Mouse (Mus musculus) heart, embryonic 16.5 days (tissue): ENCODE data around the gene Hist1h4c. TPM values are rescaled to one million over a fixed set of nuclear protein-coding genes. Genes with fewer than 3 reads are reported as not detected.
"Not testable (repeated sequence)": the region's sequence is repeated elsewhere in the genome, so short reads cannot be mapped to it uniquely, and the experiment has no call there.

Experiments
- ATAC-seq: fragments of 200-750 bp; cut with Nextera tagmentation; replicated peaks from 2 replicates; pipeline ENCODE4 v1.8.0; 2017; ENCODE audit warnings: moderate number of reproducible peaks; ENCODE audit not compliant: insufficient read depth, low FRiP score; ENCODE audit errors: extremely low read depth
- H3K27ac ChIP-seq: fragments of 300-500 bp; sonication (generic); 2 replicates; pipeline ENCODE4 v1.5.1; 2014; ENCODE audit warnings: mild to moderate bottlenecking, low read length, control low read depth, moderate library complexity
- H3K27me3 ChIP-seq: fragments of 300-500 bp; sonication (generic); 2 replicates; pipeline ENCODE4 v1.6.1; 2014; ENCODE audit warnings: low read length, mixed read lengths; ENCODE audit not compliant: control insufficient read depth, insufficient read depth
- H3K36me3 ChIP-seq: fragments of 300-500 bp; sonication (generic); 2 replicates; pipeline ENCODE4 v1.6.1; 2014; ENCODE audit not compliant: control insufficient read depth, insufficient read depth
- H3K4me1 ChIP-seq: fragments of 300-500 bp; sonication (generic); 2 replicates; pipeline ENCODE4 v1.6.1; 2014; ENCODE audit warnings: low read length, mixed read lengths; ENCODE audit not compliant: control insufficient read depth, insufficient read depth
- H3K4me2 ChIP-seq: fragments of 300-500 bp; sonication (generic); 2 replicates; pipeline ENCODE4 v1.6.1; 2014; ENCODE audit warnings: low read depth, mild to moderate bottlenecking, control low read depth, low read length
- H3K4me3 ChIP-seq: fragments of 300-500 bp; sonication (generic); 2 replicates; pipeline ENCODE4 v1.5.1; 2014; ENCODE audit warnings: mild to moderate bottlenecking, control low read depth, low read length
- H3K9ac ChIP-seq: fragments of 300-500 bp; sonication (generic); 2 replicates; pipeline ENCODE4 v1.6.1; 2014; ENCODE audit warnings: low read length, control low read depth
- H3K9me3 ChIP-seq: fragments of 300-500 bp; sonication (generic); replicated peaks from 2 replicates; pipeline ENCODE4 v1.6.1; 2016; ENCODE audit warnings: low read length; ENCODE audit not compliant: control insufficient read depth
- WGBS: fragments of 180-500 bp; shearing (Covaris S2); extraction: QIAGEN DNeasy Blood & Tissue Kit; methylation state at CpG from one replicate; pipeline ENCODE4 v1.1.7; 2014; 5-methylcytosine and 5-hydroxymethylcytosine counted together
- polyA plus RNA-seq: library from polyadenylated mRNA; unstranded; fragments of >200 nt; fragmentation: Nextera tagmentation; extraction: Ambion mirVana; gene quantifications from 2 replicates; pipeline ENCODE4 v1.2.1, GENCODE M21; 2015

The Hist1h4c gene
- polyA plus RNA-seq, 1 experiment from 2014 or later, result 1.9 TPM

DNA sequence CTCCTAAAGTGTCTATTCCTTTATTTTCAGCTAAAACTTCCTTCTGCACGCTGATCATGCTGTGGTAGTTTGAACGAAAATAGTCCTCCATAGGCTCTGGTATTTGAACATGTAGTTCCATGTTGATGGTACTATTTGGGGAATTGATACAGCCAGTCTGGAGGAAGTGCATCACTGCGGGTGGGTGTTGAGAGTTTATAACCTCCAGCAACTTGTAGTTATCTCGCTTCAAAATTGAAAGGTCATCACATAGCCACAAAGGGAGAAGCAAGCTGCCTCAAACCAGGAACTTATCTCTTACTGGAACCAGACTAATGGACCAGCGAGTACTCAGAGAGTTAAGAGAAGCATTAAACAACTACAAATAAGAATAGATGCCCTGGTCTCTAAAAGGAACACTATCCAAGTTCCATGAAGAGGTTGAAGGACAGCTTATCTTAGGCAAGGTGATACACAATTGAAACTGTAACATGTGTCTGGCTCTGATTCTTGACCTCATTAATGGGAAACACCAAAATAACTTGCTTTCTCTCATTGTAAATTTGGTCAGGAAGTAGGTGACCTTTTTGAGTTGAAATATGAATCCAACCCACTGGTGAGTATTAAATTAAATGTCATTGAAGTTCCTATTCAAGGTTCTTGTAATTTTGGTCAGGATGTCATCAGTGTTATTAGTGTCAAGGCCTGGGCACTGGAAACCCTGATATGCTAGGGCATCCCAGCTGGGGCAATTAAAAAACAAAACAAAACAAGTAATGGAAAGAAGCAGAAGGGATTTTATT is 18.2 kb upstream of the Hist1h4c start:
- no peak overlapping the region for H3K4me2 ChIP-seq
- no peak for ATAC-seq
- H3K27ac ChIP-seq, result no peak overlapping the region
- H3K4me3 ChIP-seq, result no peak overlapping the region
- no peak overlapping the region for H3K9ac ChIP-seq
- no peaks in the 10 kb centered on the region for H3K9me3 ChIP-seq
- WGBS, result 52% methylated on average over 5 of the region's 5 CpGs
- no peaks in the 10 kb centered on the region for H3K27me3 ChIP-seq
- no peaks in the 10 kb centered on the region for H3K36me3 ChIP-seq
- no peaks in the 10 kb centered on the region for H3K4me1 ChIP-seq

DNA sequence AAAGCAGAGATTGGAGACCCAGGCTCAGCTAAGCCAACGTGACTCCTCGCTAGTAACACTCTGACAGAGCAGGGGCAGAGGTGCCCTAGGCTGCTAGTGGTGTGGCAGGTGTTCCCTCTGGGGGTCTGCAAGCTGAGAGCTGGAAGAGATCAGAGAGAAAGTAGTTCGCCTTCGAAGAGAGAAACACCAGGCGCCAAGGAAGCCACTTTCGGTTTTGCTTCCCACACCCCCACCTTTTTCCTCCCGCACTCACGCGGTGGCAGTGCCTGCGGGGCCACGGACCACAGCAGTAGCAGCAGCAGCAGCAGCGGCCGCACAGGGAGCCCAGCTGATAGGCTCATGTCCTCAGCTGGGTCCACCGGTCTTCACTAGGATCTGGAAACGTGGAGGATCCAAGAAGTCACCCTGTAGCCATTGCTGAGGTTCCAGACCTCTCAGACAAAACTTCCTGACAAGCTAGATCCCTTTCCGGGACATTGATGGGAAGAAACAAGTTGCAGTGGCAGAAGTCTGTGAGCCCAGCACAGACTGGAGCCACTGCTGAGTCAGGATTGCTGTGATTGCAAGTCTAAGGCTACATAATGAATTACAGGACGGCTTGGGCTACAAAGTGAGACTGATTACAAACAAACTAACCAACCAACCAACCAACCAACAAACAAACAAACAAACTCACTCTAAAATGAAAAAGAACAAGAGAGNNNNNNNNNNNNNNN is 12.3 kb upstream of the Hist1h4c start, which contains the start of gene Hfe:
Hfe (minus strand) TSS at position 481 of the 716 bp plus-strand sequence.
- 3% methylated on average over 17 of the region's 17 CpGs for WGBS
- ATAC-seq, result peak; percentile 61
- H3K27me3 ChIP-seq, result no peaks in the 10 kb centered on the region
- H3K27ac ChIP-seq, result peak within 1 kb of the TSS; percentile 61
- H3K4me1 ChIP-seq, result peaks cover 12% of the 10 kb centered on the region
- H3K4me3 ChIP-seq, result peak within 1 kb of the TSS; percentile 65
- H3K36me3 ChIP-seq, result no peaks in the 10 kb centered on the region
- no peaks in the 10 kb centered on the region for H3K9me3 ChIP-seq
- H3K9ac ChIP-seq, result peak within 1 kb of the TSS; percentile 79
- H3K4me2 ChIP-seq, result peak within 1 kb of the TSS; percentile 91

DNA sequence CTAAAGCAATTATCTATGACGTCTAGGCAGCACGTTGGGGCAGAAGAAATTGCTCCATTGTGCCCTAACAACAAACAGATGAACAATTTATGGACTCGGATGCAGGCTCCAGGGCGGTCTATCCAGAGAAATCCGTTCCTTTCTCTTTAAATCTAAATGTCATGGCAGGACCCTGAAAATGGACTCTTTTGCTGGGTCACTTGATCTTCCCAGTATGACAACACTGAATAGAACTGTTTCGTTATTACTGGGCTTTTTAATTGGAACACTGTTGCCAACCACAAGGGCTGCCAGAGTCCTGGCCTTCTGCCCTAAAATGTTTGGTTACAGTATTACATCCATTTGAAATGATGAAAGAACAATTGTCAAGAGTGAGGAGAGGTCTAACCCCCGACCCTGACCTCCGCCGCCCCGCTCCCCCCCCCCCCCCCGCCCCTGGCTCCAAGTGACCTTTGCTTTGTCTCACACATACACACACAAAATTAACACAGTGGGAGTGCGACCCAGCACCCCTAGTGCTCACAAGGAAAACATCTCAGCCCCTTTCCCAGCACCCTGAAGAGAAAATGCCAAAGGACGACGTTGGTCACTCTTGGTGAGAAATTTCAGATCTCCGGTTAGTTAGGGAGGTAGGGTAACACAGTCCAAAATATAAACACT is 11.6 kb upstream of the Hist1h4c start:
- Histone ChIP-seq H3K27ac (peak overlapping the region; percentile 61), H3K36me3 (no peaks in the 10 kb centered on the region), H3K9ac (peak overlapping the region; percentile 79), H3K9me3 (no peaks in the 10 kb centered on the region), H3K4me1 (peaks cover 12% of the 10 kb centered on the region), H3K4me3 (peak overlapping the region; percentile 65), H3K4me2 (peak overlapping the region; percentile 91), H3K27me3 (no peaks in the 10 kb centered on the region)
- no peak for ATAC-seq
- WGBS, result 32% methylated on average over 15 of the region's 15 CpGs

DNA sequence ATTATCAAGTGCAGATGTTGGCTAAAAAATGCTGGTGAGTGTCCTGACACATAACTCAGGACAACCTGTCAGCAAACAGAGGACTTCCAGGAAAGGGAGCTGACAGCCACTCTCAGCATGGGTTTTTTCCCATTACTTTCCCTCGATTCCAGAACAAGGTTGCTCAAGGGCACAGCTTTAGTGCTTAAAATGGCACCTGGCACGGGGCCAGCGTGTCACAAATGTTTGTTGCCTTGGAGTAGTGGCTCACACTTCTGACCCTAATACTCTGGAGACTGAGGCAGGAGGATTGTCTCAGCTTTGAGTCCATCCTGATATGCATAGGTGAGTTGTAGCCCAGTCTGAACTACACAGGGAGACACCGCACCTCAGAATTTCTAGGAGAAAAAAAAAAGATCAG is 10.4 kb upstream of the Hist1h4c start:
- 50% methylated on average over 4 of the region's 4 CpGs for WGBS
- no peak overlapping the region; the same call in 1 of the 2 replicates for H3K27ac ChIP-seq
- H3K36me3 ChIP-seq, result no peaks in the 10 kb centered on the region
- no peaks in the 10 kb centered on the region for H3K27me3 ChIP-seq
- H3K9ac ChIP-seq, result no peak overlapping the region
- H3K9me3 ChIP-seq, result no peaks in the 10 kb centered on the region
- H3K4me3 ChIP-seq, result no peak overlapping the region
- H3K4me1 ChIP-seq, result peaks cover 12% of the 10 kb centered on the region
- ATAC-seq, result no peak
- no peak overlapping the region for H3K4me2 ChIP-seq

DNA sequence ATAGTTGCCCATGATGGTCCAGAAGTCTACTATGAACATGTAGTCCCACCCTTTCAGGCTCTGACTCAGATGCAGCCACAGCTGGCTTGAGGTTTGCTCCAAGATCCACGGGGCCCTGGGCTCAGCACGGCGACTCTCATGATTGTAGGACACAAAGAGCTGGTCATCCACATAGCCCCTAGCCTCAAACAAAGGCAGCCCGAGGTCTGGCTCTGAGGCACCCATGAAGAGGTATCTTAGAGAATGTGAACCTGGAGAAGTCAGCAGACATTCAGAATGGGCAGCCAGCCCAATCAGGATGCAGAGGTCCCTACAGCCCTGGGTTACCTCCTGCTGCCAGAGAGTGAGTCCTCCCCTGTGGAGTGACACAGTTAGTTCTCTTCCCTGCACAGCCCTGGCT is 9.8 kb upstream of the Hist1h4c start:
- Histone ChIP-seq H3K4me1 (peaks cover 12% of the 10 kb centered on the region), H3K9ac (no peak overlapping the region), H3K36me3 (no peaks in the 10 kb centered on the region), H3K27ac (no peak overlapping the region; the same call in 1 of the 2 replicates), H3K4me3 (no peak overlapping the region), H3K9me3 (no peaks in the 10 kb centered on the region), H3K27me3 (no peaks in the 10 kb centered on the region), H3K4me2 (no peak overlapping the region)
- no peak for ATAC-seq
- whole genome bisulfite sequencing, result 75% methylated on average over 4 of the region's 4 CpGs

DNA sequence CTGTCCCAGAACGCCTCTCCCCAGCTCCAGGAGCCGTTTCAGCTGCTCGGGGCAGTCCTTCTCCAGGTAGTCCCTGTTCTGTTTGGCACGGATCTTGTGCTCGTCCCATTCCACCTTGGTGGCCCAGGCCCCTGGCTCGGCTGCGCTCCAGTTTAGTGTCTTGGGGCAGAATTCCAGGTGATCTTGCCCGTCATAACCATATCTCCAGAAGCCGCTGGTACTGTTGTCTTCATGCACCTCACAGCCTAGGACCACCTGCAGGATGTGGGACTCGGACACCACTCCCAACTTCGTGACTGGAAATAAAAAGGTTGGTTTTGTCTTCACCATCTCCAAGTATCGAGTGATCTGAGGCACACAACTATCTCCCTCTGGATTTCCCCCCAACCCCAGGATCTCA is 8.5 kb upstream of the Hist1h4c start:
- Histone ChIP-seq H3K4me1 (peaks cover 12% of the 10 kb centered on the region), H3K4me2 (no peak overlapping the region), H3K9ac (no peak overlapping the region), H3K27ac (no peak overlapping the region), H3K36me3 (no peaks in the 10 kb centered on the region), H3K9me3 (no peaks in the 10 kb centered on the region), H3K4me3 (no peak overlapping the region), H3K27me3 (no peaks in the 10 kb centered on the region)
- 93% methylated on average over 12 of the region's 12 CpGs for WGBS
- no peak for ATAC-seq

DNA sequence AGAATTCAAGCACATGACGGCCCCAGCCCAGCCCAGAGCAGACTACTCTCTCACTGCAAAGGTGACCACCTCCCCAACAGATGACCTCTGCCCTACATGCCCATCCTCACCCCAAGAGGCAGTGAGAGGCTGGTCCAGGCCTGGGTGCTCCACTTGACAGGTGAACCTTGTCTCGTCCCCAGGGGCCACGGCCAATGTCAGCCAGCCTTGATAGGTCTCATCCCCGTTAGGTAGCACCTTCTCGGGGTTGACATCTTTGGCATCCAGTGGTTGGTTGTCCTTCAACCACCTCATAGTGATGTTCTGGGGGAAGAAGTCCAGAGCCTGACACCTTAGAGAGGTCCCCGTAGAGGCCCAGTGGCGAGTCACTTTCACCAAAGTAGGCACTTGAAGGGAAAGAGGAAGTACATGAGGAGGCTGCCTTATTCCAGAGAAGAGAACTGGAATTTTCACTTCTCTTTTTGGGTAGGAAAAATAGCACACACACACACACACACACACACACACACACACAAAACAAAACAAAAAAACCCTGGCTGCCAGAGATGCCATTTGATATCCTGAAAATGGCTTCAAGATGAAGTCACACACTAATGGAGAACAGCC is 7.6 kb upstream of the Hist1h4c start:
- H3K27me3 ChIP-seq, result no peaks in the 10 kb centered on the region
- H3K9ac ChIP-seq, result no peak overlapping the region
- no peak overlapping the region for H3K4me2 ChIP-seq
- no peaks in the 10 kb centered on the region for H3K36me3 ChIP-seq
- H3K4me1 ChIP-seq, result peaks cover 12% of the 10 kb centered on the region
- no peak overlapping the region for H3K4me3 ChIP-seq
- H3K27ac ChIP-seq, result no peak overlapping the region
- WGBS, result 89% methylated on average over 7 of the region's 7 CpGs
- no peaks in the 10 kb centered on the region for H3K9me3 ChIP-seq
- no peak for ATAC-seq

DNA sequence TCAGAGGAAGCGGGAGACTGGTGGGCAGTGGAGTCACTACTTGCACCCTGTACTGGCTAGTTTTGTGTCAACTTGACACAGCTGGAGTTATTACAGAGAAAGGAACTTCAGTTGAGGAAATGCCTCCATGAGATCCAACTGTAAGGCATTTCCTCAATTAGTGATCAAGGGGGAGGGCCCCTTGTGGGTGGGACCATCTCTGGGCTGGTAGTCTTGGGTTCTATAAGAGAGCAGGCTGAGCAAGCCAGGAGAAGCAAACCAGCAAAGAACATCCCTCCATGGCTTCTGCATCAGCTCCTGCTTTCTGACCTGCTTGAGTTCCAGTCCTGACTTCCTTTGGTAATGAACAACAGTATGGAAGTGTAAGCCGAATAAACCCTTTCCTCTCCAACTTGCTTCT is 4.5 kb upstream of the Hist1h4c start:
- not testable (repeated sequence) for H3K4me3 ChIP-seq, H3K27ac ChIP-seq, H3K4me2 ChIP-seq, ATAC-seq, H3K4me1 ChIP-seq, H3K36me3 ChIP-seq, H3K27me3 ChIP-seq, H3K9me3 ChIP-seq, H3K9ac ChIP-seq
- WGBS, result 82% methylated on average over 2 of the region's 2 CpGs
